ENCODE assay signal across 11 mouse cellular contexts in genomic region chr4:45503816-45504215, GRCm38 (mm10). TPM values are rescaled to one million over a fixed set of nuclear protein-coding genes. Genes with fewer than 3 reads are reported as not detected.
A peak's percentile ranks its signal among the peaks of the same experiment; 100 is the strongest.
DNase-seq lines count a peak whose midpoint lies in the region; ATAC-seq and TF ChIP-seq lines count a peak whose summit lies in the region.
"Had no signal": no experiment of that assay in that cellular context is flagged by ENCODE, and none has a peak within 500 bp of the region (broad histone marks: within the 10 kb centered on the region; RNA-seq: fewer than 3 reads in every experiment).

No protein-coding gene starts in this region.

- no peak overlapping the region for H3K9ac ChIP-seq in forebrain, embryonic 14.5 days (ENCODE audit: low read length)
- H3K9ac ChIP-seq: limb, embryonic 12.5 days had no signal

- ATAC-seq in forebrain, embryonic 14.5 days: no peak

- intact Hi-C loops in gastrocnemius, postnatal 14 days (cut with DNase I; ENCODE audit: low total_unique reads): no loop called here
- intact Hi-C loops in left cerebral cortex, adult 2 months (cut with DNase I): no loop called here

- H3K9me3 ChIP-seq in forebrain, embryonic 14.5 days (replicated peaks; ENCODE audit: control insufficient read depth, low read length): no peaks in the 10 kb centered on the region
- H3K9me3 ChIP-seq: limb, embryonic 12.5 days had no signal

- H3K4me2 ChIP-seq in forebrain, embryonic 14.5 days (ENCODE audit: low read length): no peak overlapping the region
- H3K4me2 ChIP-seq: limb, embryonic 12.5 days had no signal

- H3K27me3 ChIP-seq in forebrain, embryonic 14.5 days (replicated peaks; ENCODE audit: control insufficient read depth, insufficient read depth, low read length): no peaks in the 10 kb centered on the region

- TF ChIP-seq CTCF in left cerebral cortex, adult 2 months (IDR thresholded peaks at IDR 0.05): no peak

- DNase-seq in heart, adult 18-20 months: peak; percentile 62 to 75
- no peak for DNase-seq in heart, adult 9 months (ENCODE audit: low spot score in 2 of 2)
- peak; percentile 79 for DNase-seq in 3T3-L1 (ENCODE audit: low read depth, low spot score)
- DNase-seq in adrenal gland, adult 8-10 months: peak; percentile 83
- peak; percentile 53 for DNase-seq in gastrocnemius, postnatal 14 days
- no peak for DNase-seq in left cerebral cortex, adult 2 months (ENCODE audit: extremely low spot score in 1 of 2, low spot score in 2 of 2)
- no peak for DNase-seq in thymus, postnatal 36 days
- DNase-seq in forebrain, embryonic 14.5 days (ENCODE audit: low spot score): no peak
- DNase-seq: right cerebral cortex, postnatal 25 days had no signal

- H3K27ac ChIP-seq in left cerebral cortex, adult 2 months: no peak overlapping the region
- no peak overlapping the region for H3K27ac ChIP-seq in forebrain, embryonic 14.5 days (ENCODE audit: low read depth, low read length)
- H3K27ac ChIP-seq: heart, adult 2 months had no signal

- 21% methylated on average over 3 of the region's 3 CpGs for WGBS in forebrain, embryonic 14.5 days

- H3K4me3 ChIP-seq in left cerebral cortex, adult 2 months: no peak overlapping the region
- H3K4me3 ChIP-seq in forebrain, embryonic 14.5 days (ENCODE audit: low read depth, low read length): no peak overlapping the region
- H3K4me3 ChIP-seq: heart, adult 2 months; limb, embryonic 12.5 days had no signal

- peaks cover 34% of the 10 kb centered on the region for H3K4me1 ChIP-seq in forebrain, embryonic 14.5 days (ENCODE audit: control insufficient read depth, insufficient read depth, low read length)

- H3K36me3 ChIP-seq in forebrain, embryonic 14.5 days (ENCODE audit: control insufficient read depth, insufficient read depth, low read length): no peaks in the 10 kb centered on the region
- H3K36me3 ChIP-seq: limb, embryonic 12.5 days had no signal

RNA-seq across cellular contexts. Expression of gene Shb, which starts 28.5 kb away (rescaled TPM):
- total RNA-seq in heart, adult 18-20 months (2021): 10 to 100 TPM; 32.5 to 45.3 TPM
- total RNA-seq in adrenal gland, adult 8-10 months (2022): 100 to 1,000 TPM in 2 of 4 experiments, 10 to 100 TPM in 2; 39.5 to 104 (median 79.0) TPM
- 1 to 10 TPM; 6.7 to 7.8 TPM for total RNA-seq in gastrocnemius, postnatal 14 days (2021)
- total RNA-seq in left cerebral cortex, adult 2 months (2021): 10 to 100 TPM; 11.0 to 11.6 TPM
- polyA plus RNA-seq in forebrain, embryonic 14.5 days (2014; fragmentation: Nextera tagmentation; extraction: Ambion mirVana): 14.1 and 14.5 TPM in 2 replicates

Comparison
In these comparisons a context has a peak if more than half of its experiments do, and no peak if none do; other contexts are left out.
1. DNase-seq: peak in heart, adult 18-20 months (2 of 2), 3T3-L1 (single experiment), adrenal gland, adult 8-10 months (single experiment) and gastrocnemius, postnatal 14 days (single experiment); none in heart, adult 9 months (0 of 2), left cerebral cortex, adult 2 months (0 of 2), thymus, postnatal 36 days (0 of 2) and forebrain, embryonic 14.5 days (single experiment).